Mouse (Mus musculus): ENCODE data around the gene Wnk2. TPM values are rescaled to one million over a fixed set of nuclear protein-coding genes. Genes with fewer than 3 reads are reported as not detected.

The Wnk2 gene
- polyA plus RNA-seq, 1 experiment: not detected

- Histone ChIP-seq H3K27ac (ENCODE audit: insufficient read depth, low read length) (no peak overlapping the region), H3K4me1 (ENCODE audit: control insufficient read depth, insufficient read depth, low read length) (no peaks in the 10 kb centered on the region), H3K4me3 (ENCODE audit: insufficient read depth, low read length) (no peak overlapping the region)
- TF ChIP-seq CTCF (IDR thresholded peaks at IDR 0.05; ENCODE audit: borderline replicate concordance, insufficient read depth, low read length): no peak
- TF ChIP-seq POLR2A (IDR thresholded peaks at IDR 0.05; ENCODE audit: low read depth, low read length): no peak
Measured at GRCm38 (mm10) chr13:49109665-49110064, 38.1 kb downstream of the Wnk2 start.

GRCm38 (mm10) chr13:49108119-49108846 is 39.5 kb downstream of the Wnk2 start:
- H3K27ac ChIP-seq (ENCODE audit: insufficient read depth, low read length): no peak overlapping the region
- H3K4me1 ChIP-seq (ENCODE audit: control insufficient read depth, insufficient read depth, low read length): no peaks in the 10 kb centered on the region
- H3K4me3 ChIP-seq (ENCODE audit: insufficient read depth, low read length): no peak overlapping the region
- TF ChIP-seq POLR2A (IDR thresholded peaks at IDR 0.05; ENCODE audit: low read depth, low read length) (no peak), CTCF (IDR thresholded peaks at IDR 0.05; ENCODE audit: borderline replicate concordance, insufficient read depth, low read length) (no peak)

GRCm38 (mm10) chr13:49103913-49104312 is 43.9 kb downstream of the Wnk2 start:
- TF ChIP-seq CTCF (IDR thresholded peaks at IDR 0.05; ENCODE audit: borderline replicate concordance, insufficient read depth, low read length) (no peak), POLR2A (IDR thresholded peaks at IDR 0.05; ENCODE audit: low read depth, low read length) (no peak)
- no peak overlapping the region for H3K4me3 ChIP-seq (ENCODE audit: insufficient read depth, low read length)
- no peaks in the 10 kb centered on the region for H3K4me1 ChIP-seq (ENCODE audit: control insufficient read depth, insufficient read depth, low read length)
- H3K27ac ChIP-seq (ENCODE audit: insufficient read depth, low read length): no peak overlapping the region

GRCm38 (mm10) chr13:49103235-49103634 is 44.6 kb downstream of the Wnk2 start:
- Histone ChIP-seq H3K4me1 (ENCODE audit: control insufficient read depth, insufficient read depth, low read length) (no peaks in the 10 kb centered on the region), H3K27ac (ENCODE audit: insufficient read depth, low read length) (no peak overlapping the region)
- TF ChIP-seq POLR2A (IDR thresholded peaks at IDR 0.05; ENCODE audit: low read depth, low read length): no peak
- no peak for TF ChIP-seq CTCF (IDR thresholded peaks at IDR 0.05; ENCODE audit: borderline replicate concordance, insufficient read depth, low read length)

GRCm38 (mm10) chr13:49100417-49100816 is 47.4 kb downstream of the Wnk2 start:
- H3K4me3 ChIP-seq (ENCODE audit: insufficient read depth, low read length): no peak overlapping the region
- TF ChIP-seq CTCF (IDR thresholded peaks at IDR 0.05; ENCODE audit: borderline replicate concordance, insufficient read depth, low read length): no peak
- no peak for TF ChIP-seq POLR2A (IDR thresholded peaks at IDR 0.05; ENCODE audit: low read depth, low read length)
- no peaks in the 10 kb centered on the region for H3K4me1 ChIP-seq (ENCODE audit: control insufficient read depth, insufficient read depth, low read length)
- no peak overlapping the region for H3K27ac ChIP-seq (ENCODE audit: insufficient read depth, low read length)

More at GRCm38 (mm10) chr13:49103235-49103634, 44.6 kb downstream of the Wnk2 start:
- no peak overlapping the region for H3K4me3 ChIP-seq (ENCODE audit: insufficient read depth, low read length)

- Histone ChIP-seq H3K4me1 (ENCODE audit: control insufficient read depth, insufficient read depth, low read length) (no peaks in the 10 kb centered on the region), H3K4me3 (ENCODE audit: insufficient read depth, low read length) (no peak overlapping the region), H3K27ac (ENCODE audit: insufficient read depth, low read length) (no peak overlapping the region)
- TF ChIP-seq POLR2A (IDR thresholded peaks at IDR 0.05; ENCODE audit: low read depth, low read length): no peak
- no peak for TF ChIP-seq CTCF (IDR thresholded peaks at IDR 0.05; ENCODE audit: borderline replicate concordance, insufficient read depth, low read length)
Measured at GRCm38 (mm10) chr13:49096826-49097225, 51.0 kb downstream of the Wnk2 start.

- Histone ChIP-seq H3K4me1 (ENCODE audit: control insufficient read depth, insufficient read depth, low read length) (no peaks in the 10 kb centered on the region), H3K4me3 (ENCODE audit: insufficient read depth, low read length) (no peak overlapping the region), H3K27ac (ENCODE audit: insufficient read depth, low read length) (no peak overlapping the region)
- TF ChIP-seq CTCF (IDR thresholded peaks at IDR 0.05; ENCODE audit: borderline replicate concordance, insufficient read depth, low read length): no peak
- no peak for TF ChIP-seq POLR2A (IDR thresholded peaks at IDR 0.05; ENCODE audit: low read depth, low read length)
Measured at GRCm38 (mm10) chr13:49094667-49095066, 53.1 kb downstream of the Wnk2 start.

GRCm38 (mm10) chr13:49093471-49093891 is 54.3 kb downstream of the Wnk2 start:
- Histone ChIP-seq H3K27ac (ENCODE audit: insufficient read depth, low read length) (no peak overlapping the region), H3K4me1 (ENCODE audit: control insufficient read depth, insufficient read depth, low read length) (no peaks in the 10 kb centered on the region), H3K4me3 (ENCODE audit: insufficient read depth, low read length) (no peak overlapping the region)
- no peak for TF ChIP-seq POLR2A (IDR thresholded peaks at IDR 0.05; ENCODE audit: low read depth, low read length)
- no peak for TF ChIP-seq CTCF (IDR thresholded peaks at IDR 0.05; ENCODE audit: borderline replicate concordance, insufficient read depth, low read length)

- TF ChIP-seq POLR2A (IDR thresholded peaks at IDR 0.05; ENCODE audit: low read depth, low read length) (no peak), CTCF (IDR thresholded peaks at IDR 0.05; ENCODE audit: borderline replicate concordance, insufficient read depth, low read length) (no peak)
- Histone ChIP-seq H3K4me3 (ENCODE audit: insufficient read depth, low read length) (no peak overlapping the region), H3K27ac (ENCODE audit: insufficient read depth, low read length) (no peak overlapping the region), H3K4me1 (ENCODE audit: control insufficient read depth, insufficient read depth, low read length) (no peaks in the 10 kb centered on the region)
Measured at GRCm38 (mm10) chr13:49092596-49092995, 55.2 kb downstream of the Wnk2 start.

GRCm38 (mm10) chr13:49090176-49090575 is 57.6 kb downstream of the Wnk2 start:
- Histone ChIP-seq H3K27ac (ENCODE audit: insufficient read depth, low read length) (no peak overlapping the region), H3K4me1 (ENCODE audit: control insufficient read depth, insufficient read depth, low read length) (no peaks in the 10 kb centered on the region), H3K4me3 (ENCODE audit: insufficient read depth, low read length) (no peak overlapping the region)
- TF ChIP-seq POLR2A (IDR thresholded peaks at IDR 0.05; ENCODE audit: low read depth, low read length) (no peak), CTCF (IDR thresholded peaks at IDR 0.05; ENCODE audit: borderline replicate concordance, insufficient read depth, low read length) (no peak)

All from embryonic fibroblast, embryonic 13.5 days (primary cell).